Mouse (Mus musculus): Measurements from ENCODE around the gene Greb1.

DNA sequence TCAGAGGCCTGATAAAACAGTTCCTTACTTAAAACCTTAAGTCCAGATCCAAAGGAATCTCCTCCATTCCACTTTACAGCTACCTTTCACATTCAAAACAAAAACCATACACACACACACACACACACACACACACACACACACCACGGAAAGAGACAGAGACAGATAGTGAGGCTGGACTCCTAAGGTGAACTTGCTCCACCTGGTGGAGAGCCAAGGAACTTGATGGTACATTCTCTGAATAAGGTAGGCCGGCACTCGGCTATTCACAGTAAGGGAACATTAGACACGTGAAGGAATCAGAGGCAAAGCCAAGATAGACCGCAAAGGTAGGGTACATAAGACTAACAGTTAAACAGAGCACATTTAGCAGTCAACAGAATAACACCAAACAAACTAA lies 4.8 kb upstream of the Greb1 start:
- TF ChIP-seq CTCF (IDR thresholded peaks at IDR 0.05; ENCODE audit: control insufficient read depth, insufficient read depth, low read length) (peak; percentile 67), POLR2A (IDR thresholded peaks at IDR 0.05; ENCODE audit: borderline replicate concordance, control insufficient read depth, low read depth, low read length) (no peak)

All from bone marrow, adult 2 months (tissue).